Mouse (Mus musculus): Measurements from ENCODE around the gene Chrng.

Chrng gene

GRCm38 (mm10) chr1:87252040-87252609, 47.7 kb downstream of the Chrng start:
- no peak for DNase-seq (ENCODE audit: low spot score)

GRCm38 (mm10) chr1:87255173-87255572, 50.7 kb downstream of the Chrng start:
- DNase-seq (ENCODE audit: low spot score), result no peak

GRCm38 (mm10) chr1:87257691-87258090, 53.2 kb downstream of the Chrng start:
- no peak for DNase-seq (ENCODE audit: low spot score)

- no peak for DNase-seq (ENCODE audit: low spot score)
Observed at GRCm38 (mm10) chr1:87258484-87258883, 54.0 kb downstream of the Chrng start.

- no peak for DNase-seq (ENCODE audit: low spot score)
Observed at GRCm38 (mm10) chr1:87259316-87259715, 54.9 kb downstream of the Chrng start.
